Mouse (Mus musculus) cerebellum, postnatal 25 days (tissue): ENCODE results near the gene Best2.

Experiments used
- DNase-seq, 2 experiments: peaks; one replicate each; pipeline ENCODE4 v3.0.0; 2021; ENCODE audit warnings: mixed read lengths in 2 of 2

The Best2 gene

GRCm38 (mm10) chr8:85014431-85014830, at the start of gene Best2:
Gene Best2 (minus strand): TSS chr8:85014531.
- DNase-seq = no peak

- DNase-seq = no peak
These were observed 48.3 kb upstream of the Best2 start for GRCm38 (mm10) chr8:85062603-85063002.

GRCm38 (mm10) chr8:85059879-85060616, 45.7 kb upstream of the Best2 start, which contains the start of gene Fbxw9:
Gene Fbxw9 (plus strand): TSS chr8:85060055.
- DNase-seq = peak; percentile 91 to 93

- DNase-seq = no peak
These were observed 43.0 kb upstream of the Best2 start for GRCm38 (mm10) chr8:85057367-85057766.

- DNase-seq = no peak
These were observed 29.3 kb upstream of the Best2 start for GRCm38 (mm10) chr8:85043619-85044018.

GRCm38 (mm10) chr8:85037681-85038531, 23.6 kb upstream of the Best2 start:
- DNase-seq = peak; percentile 60 to 61

- DNase-seq = no peak
These were observed 23.0 kb upstream of the Best2 start for GRCm38 (mm10) chr8:85037366-85037680.

DNA sequence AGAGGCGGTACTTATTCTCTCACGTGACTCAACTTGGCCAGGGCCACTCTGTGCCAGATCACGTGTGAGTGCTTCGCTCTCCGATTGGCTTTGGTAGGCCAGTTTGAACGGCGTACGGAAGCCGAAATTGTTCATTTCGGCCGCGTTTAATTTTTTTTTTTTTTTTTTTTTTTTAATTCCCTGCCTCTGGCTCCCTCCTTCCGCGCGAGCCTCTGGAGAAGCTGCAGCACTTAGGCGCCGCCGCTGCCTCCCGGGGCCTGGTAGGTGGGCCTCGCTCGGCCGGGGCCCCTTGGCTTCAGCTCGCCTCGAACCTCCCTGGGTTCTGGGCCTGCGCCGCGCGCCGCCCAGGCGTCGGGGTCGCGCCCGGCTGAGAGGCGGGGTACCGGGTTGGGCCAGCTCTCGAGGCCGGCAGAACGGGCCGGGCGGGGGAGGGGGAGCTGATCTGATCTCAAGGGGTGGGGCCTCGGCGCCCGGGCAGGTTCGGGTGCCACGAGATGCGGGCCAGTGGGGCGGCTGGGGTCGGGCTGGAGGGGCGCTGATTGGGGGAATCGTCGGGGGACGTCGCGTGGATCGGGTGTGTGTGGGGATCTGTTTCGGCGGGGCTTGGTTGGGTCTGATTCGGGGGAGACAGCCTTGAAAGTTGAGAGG, 22.5 kb upstream of the Best2 start, which contains the start of gene Tnpo2:
Tnpo2 (plus strand) TSS at position 198 of the 648 bp plus-strand sequence.
- peak; percentile 90 to 94 for DNase-seq

GRCm38 (mm10) chr8:85036381-85036717, 22.0 kb upstream of the Best2 start:
- no peak for DNase-seq

DNA sequence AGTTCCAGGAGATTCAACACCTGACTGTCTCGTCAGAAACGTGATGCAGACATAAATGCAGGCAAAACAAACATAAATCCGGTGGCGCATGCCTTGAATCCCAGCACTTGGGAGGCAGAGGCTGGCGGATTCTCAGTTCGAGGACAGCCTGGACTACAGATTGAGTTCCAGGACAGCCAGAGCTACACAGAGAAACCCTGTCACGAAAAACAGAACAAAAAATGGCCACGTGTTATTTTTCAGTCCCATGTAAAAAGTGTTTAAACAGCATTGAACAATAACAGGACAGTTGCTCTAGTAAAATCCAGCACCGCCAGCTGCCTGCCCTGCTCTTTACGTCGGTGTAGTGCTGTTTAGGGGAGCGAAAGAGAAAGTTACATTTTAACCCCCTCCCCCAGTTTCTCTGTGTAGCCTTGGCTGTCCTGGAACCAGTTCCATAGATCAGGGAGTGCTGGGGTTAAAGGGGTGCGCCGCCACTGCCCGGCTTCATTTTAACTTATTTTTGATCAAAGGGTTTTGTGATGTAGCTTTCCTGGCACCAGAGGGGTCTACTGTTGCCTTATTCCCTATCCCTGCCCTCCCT, 21.5 kb upstream of the Best2 start:
- DNase-seq = no peak

- no peak for DNase-seq
These were observed 20.9 kb upstream of the Best2 start for GRCm38 (mm10) chr8:85035165-85035727.

GRCm38 (mm10) chr8:85034764-85035163, 20.4 kb upstream of the Best2 start:
- DNase-seq = peak; percentile 65 to 82

DNA sequence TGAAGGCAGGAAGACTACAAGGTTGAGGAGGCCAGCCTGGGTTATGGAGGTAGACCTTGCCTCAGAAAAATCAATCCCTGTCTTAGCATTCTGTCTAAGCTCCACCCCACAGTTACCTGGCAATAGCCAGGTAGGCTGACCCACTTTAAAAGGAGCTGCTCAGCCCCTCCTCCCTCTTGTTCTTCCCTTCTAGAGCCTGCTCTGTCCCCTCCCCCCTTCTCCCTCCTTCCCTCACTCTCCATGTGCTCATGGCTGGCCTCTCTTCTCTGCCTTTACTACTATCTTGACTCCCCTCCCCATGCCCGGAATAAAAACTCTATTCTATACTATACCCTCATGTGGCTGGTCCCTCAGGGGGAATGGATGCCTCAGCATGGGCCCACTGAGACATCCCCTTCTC, 19.5 kb upstream of the Best2 start:
- no peak for DNase-seq

DNA sequence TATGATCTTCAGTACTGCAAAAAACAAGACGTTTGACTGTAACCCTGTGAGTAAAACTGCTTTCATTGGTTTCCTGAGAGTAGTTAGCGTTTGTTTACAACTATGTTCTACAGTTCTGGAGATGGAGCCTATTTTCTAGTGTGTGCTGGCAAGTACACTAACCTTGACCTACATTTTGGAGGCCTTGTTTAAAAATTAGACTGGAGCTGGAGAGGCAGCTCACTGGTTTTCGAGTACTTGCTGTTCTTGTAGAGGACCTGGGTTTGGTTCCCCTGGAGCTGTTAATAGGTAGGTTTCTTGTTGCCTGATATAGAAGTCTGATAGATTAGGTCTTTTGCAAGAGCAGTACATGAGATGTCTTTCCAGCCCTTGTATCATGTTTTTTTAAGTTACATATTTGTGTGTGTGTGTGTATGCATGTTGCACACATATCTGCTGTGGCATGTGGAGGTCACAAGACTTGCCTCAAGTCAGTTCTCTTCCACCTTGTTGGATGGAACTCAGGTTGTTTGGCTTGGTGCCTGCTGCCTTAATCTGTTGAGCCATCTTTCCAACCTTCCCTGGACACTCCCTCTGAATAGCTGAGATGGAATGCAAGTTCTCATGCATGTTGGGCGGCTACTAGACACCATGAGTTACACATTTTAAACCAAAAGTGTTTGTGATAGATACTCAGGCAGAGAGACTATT, 18.4 kb upstream of the Best2 start:
- peak in 1 of 2 experiments; percentile 40 for DNase-seq

GRCm38 (mm10) chr8:85029271-85029670, 14.9 kb upstream of the Best2 start:
- DNase-seq = peak in 1 of 2 experiments; percentile 27

DNA sequence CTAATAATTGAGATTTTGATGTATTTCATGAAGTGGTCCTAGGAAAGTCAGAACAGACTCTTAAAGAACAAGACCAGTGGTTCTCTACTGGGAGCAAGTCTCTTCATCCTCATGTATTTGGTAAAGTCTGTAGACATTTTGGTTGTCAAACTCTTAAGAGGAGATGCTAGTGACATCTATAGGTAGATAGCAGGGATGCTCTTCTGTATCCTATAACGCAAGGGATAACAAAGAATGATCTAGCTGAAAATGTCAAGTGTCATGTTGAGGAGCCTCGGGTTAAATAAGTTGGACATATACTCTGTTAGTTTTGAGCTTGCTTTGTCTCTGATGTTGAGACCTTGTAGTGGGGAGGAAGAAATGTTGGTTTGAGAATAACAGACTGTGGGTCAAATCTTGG, 13.6 kb upstream of the Best2 start:
- no peak for DNase-seq

- DNase-seq = no peak
These were observed 13.2 kb upstream of the Best2 start for GRCm38 (mm10) chr8:85027516-85027855.

DNA sequence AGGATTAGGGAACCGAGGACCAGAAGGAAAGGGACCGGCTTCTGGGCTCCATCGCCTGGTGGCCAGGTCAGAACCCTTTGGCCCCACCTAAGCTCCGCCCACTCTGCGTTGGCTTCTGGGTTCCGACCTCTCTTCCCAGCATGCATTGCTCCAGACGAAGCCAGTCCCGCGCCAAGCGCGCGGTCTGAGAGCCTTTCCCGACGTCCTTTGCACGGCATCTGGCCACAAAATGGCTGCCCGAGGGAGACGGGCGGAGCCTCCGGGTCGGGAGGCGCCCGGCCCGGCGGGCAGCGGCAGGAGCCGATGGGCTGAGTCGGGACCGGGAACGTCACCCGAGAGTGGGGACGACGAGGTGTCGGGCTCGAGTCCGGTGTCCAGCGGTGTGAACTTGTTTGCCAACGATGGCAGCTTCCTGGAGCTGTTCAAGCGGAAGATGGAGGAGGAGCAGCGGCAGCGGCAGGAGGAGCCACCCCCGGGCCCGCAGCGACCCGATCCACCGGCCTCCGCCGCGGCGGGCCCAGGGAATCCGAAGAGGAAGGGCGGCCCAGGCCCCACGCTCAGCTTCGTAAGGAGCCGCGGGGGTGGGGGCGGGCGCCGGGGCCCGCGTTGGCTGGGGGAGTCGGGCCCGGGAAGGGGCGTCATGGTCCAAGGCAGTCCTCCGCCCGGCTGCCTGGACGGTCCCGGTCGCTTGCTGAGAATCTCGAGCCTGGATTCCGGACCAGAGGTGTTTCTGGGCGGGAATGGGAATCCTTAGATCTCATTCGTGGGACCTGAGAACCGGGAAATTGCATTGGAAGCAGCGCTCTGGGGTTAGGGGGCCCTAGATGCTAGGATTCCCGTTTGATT, 12.6 kb upstream of the Best2 start, which contains the start of gene Trir:
Trir (plus strand) TSS at position 154 of the 846 bp plus-strand sequence.
- peak; percentile 98 for DNase-seq

GRCm38 (mm10) chr8:85025098-85025932, 11.0 kb upstream of the Best2 start, which contains the start of gene Asna1:
Gene Asna1 (minus strand): TSS chr8:85025281.
- DNase-seq = peak; percentile 86 to 88

GRCm38 (mm10) chr8:85023846-85024245, 9.5 kb upstream of the Best2 start:
- DNase-seq = no peak
